Mouse (Mus musculus) lung, postnatal 0 days (tissue): ENCODE measurements around the gene Pard3. TPM values are rescaled to one million over a fixed set of nuclear protein-coding genes. Genes with fewer than 3 reads are reported as not detected.

ENCODE experiments used
- ATAC-seq: fragments of 200-750 bp; cut with Nextera tagmentation; 2 replicates; pipeline ENCODE4 v1.8.0; 2017; ENCODE audit warnings: moderate library complexity
- DNase-seq: peaks from one replicate; pipeline ENCODE4 v3.0.0-alpha.2; 2016; ENCODE audit warnings: low spot score
- H3K27ac ChIP-seq: fragments of 300-500 bp; sonication (generic); 2 replicates; pipeline ENCODE4 v1.5.1; 2014; ENCODE audit warnings: antibody characterized with exemption, mild to moderate bottlenecking, low read length, mixed read lengths
- H3K27me3 ChIP-seq: fragments of 300-500 bp; sonication (generic); replicated peaks from 2 replicates; pipeline ENCODE4 v1.6.1; 2014; ENCODE audit warnings: low read length, mixed read lengths; ENCODE audit not compliant: insufficient read depth
- H3K36me3 ChIP-seq: fragments of 300-500 bp; sonication (generic); 2 replicates; pipeline ENCODE4 v1.6.1; 2014; ENCODE audit warnings: low read length, mixed read lengths; ENCODE audit not compliant: insufficient read depth
- H3K4me1 ChIP-seq: fragments of 300-500 bp; sonication (generic); 2 replicates; pipeline ENCODE4 v1.6.1; 2014; ENCODE audit warnings: antibody characterized with exemption, low read depth, low read length, mixed read lengths; ENCODE audit not compliant: insufficient read depth
- H3K4me2 ChIP-seq: fragments of 300-500 bp; sonication (generic); replicated peaks from 2 replicates; pipeline ENCODE4 v1.6.1; 2014; ENCODE audit warnings: low read depth, mild to moderate bottlenecking, low read length, moderate library complexity, mixed read lengths
- H3K4me3 ChIP-seq: fragments of 300-500 bp; sonication (generic); 2 replicates; pipeline ENCODE4 v1.5.1; 2014; ENCODE audit warnings: low read depth, low read length
- H3K9ac ChIP-seq: fragments of 300-500 bp; sonication (generic); replicated peaks from 2 replicates; pipeline ENCODE4 v1.6.1; 2014; ENCODE audit warnings: low read depth, mild to moderate bottlenecking
- H3K9me3 ChIP-seq: fragments of 300-500 bp; sonication (generic); 2 replicates; pipeline ENCODE4 v1.6.1; 2016; ENCODE audit warnings: low read length, mixed read lengths
- CTCF ChIP-seq: IDR thresholded peaks from 2 replicates; pipeline ENCODE4 v1.5.1; 2016; ENCODE audit warnings: antibody characterized with exemption, mild to moderate bottlenecking
- EP300 ChIP-seq: IDR thresholded peaks from 2 replicates; pipeline ENCODE4 v1.6.1; 2016; ENCODE audit warnings: antibody characterized with exemption, mild to moderate bottlenecking, control low read depth
- WGBS: fragments of 180-500 bp; shearing (Covaris S2); extraction: QIAGEN DNeasy Blood & Tissue Kit; methylation state at CpG from one replicate; pipeline ENCODE4 v1.1.7; 2014; 5-methylcytosine and 5-hydroxymethylcytosine counted together
- polyA plus RNA-seq: library from polyadenylated mRNA; unstranded; fragments of >200 nt; fragmentation: Nextera tagmentation; extraction: Ambion mirVana; gene quantifications from 2 replicates; pipeline ENCODE4 v1.2.1, GENCODE M21; 2015

The Pard3 gene
- polyA plus RNA-seq, 1 experiment from 2014 or later: 13.2 TPM

DNA sequence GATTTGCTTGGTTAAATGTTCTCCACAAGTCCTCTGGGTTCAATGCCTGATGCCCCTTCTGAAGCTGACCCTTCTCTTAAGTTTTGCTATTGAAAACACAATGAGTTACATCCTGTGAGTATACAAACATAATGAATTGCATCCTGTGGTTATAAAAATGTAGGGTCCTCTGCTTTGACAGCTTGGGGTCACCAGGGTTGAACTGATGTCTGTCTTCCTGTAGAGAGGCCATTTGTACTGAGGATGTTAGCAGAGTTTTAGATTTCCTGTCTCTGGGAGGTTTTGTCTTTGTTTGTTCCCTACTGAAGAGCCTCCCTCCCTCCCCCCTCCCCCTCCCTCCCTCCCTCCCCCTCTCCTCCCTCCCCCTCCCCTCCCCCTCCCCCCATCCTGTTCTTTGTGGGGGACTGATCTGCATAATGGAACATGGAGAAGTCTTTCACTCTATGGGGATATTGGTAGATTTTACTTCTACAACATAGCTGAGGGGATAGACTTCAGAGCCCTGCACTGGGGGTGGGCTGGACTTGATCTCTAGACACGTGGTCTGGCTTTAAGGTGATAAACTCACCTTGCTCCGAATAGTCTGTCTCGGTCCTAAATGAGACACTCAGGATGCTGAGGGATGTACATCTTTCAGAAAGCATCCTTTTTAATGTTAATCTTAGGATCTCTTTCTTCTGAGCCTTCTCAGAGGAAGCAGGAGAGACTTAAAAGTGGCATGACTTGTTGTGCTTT, 261.3 kb downstream of the Pard3 start:
- WGBS: 51% methylated on average over 3 of the region's 3 CpGs
- DNase-seq (peak; percentile 36), ATAC-seq (peak; percentile 76)
- H3K4me1 ChIP-seq: no peaks in the 10 kb centered on the region
- no peaks in the 10 kb centered on the region for H3K27me3 ChIP-seq
- TF ChIP-seq CTCF (no peak), EP300 (no peak; the same call in 1 of the 2 replicates)
- H3K4me2 ChIP-seq: no peak overlapping the region
- no peak overlapping the region for H3K9ac ChIP-seq
- no peak overlapping the region for H3K27ac ChIP-seq
- H3K4me3 ChIP-seq: no peak overlapping the region
- H3K9me3 ChIP-seq: no peaks in the 10 kb centered on the region
- no peaks in the 10 kb centered on the region for H3K36me3 ChIP-seq

DNA sequence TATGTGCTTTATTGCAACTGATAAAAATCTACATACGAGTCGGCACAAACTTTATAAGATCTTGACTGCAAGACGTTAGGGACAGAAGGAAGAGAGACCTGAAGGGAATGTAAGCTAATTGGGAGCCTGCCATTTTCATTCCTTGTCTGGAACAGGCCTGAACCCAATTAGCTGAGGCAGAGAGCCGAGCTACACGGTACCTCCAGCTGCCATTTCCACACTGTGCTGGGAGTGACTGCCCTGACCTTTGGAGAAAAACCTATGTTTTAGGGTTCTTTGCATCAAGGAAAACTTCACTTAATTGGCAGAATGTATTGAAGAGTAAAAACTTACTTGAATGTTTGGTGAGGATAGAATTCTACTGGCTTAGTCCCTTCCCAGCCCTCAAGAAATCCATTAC, 262.1 kb downstream of the Pard3 start:
- no peaks in the 10 kb centered on the region for H3K36me3 ChIP-seq
- H3K4me2 ChIP-seq: no peak overlapping the region
- no peaks in the 10 kb centered on the region for H3K27me3 ChIP-seq
- H3K9ac ChIP-seq: no peak overlapping the region
- no peak for ATAC-seq
- H3K9me3 ChIP-seq: no peaks in the 10 kb centered on the region
- H3K4me1 ChIP-seq: no peaks in the 10 kb centered on the region
- DNase-seq: no peak
- TF ChIP-seq EP300 (no peak), CTCF (no peak)
- H3K27ac ChIP-seq: no peak overlapping the region
- WGBS: 51% methylated on average over 5 of the region's 5 CpGs
- H3K4me3 ChIP-seq: no peak overlapping the region

DNA sequence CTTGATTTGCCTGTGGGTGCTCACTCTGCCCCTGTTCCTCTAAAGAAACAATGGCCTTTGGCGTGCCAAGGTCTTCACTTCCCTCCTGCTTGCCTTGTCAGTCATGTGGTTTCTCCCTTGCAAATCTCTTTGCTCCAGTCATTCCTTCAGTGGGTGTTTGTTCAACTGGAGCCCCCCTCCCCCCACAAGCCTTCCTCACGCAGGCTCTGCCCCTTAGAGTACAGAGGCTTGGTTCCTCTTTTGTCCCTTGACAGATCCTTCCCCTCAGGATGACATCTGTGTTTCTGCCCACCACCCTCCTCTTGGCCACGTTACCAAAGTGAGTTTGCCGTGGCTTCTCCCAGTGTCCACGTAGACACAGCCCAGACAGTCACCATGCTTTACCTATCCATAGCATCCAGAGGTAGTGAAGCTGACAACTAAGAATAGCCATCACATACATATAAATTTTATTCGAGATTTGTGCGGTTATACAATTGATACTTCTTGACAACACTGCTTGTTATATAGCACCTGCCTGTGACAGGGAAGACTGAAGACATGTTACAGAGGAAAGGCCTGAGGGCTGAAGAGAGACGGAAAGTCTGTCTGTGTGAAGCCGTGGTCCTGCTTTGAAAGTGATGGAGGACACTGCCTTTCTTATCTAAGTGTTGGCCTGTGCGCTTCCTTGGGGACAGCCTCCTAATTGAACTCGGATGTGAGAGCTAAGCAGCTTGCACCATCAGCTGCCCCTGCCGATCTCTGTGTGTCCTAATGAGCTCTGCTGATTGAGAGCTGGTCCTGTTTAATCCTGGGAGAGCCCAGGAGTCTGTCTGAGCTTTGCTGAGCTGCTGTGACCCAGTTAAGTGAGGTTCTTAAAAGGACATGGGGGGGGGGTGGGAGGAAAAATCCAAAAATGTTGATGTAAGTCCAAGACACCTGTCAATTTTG, 266.8 kb downstream of the Pard3 start:
- Histone ChIP-seq H3K36me3 (no peaks in the 10 kb centered on the region), H3K27ac (no peak overlapping the region), H3K9ac (no peak overlapping the region), H3K4me1 (no peaks in the 10 kb centered on the region), H3K4me2 (no peak overlapping the region), H3K27me3 (no peaks in the 10 kb centered on the region), H3K4me3 (no peak overlapping the region), H3K9me3 (no peaks in the 10 kb centered on the region)
- 49% methylated on average over 12 of the region's 12 CpGs for WGBS
- no peak for DNase-seq
- peak; percentile 35; the same call in 1 of the 2 replicates for ATAC-seq
- TF ChIP-seq EP300 (no peak), CTCF (no peak)

DNA sequence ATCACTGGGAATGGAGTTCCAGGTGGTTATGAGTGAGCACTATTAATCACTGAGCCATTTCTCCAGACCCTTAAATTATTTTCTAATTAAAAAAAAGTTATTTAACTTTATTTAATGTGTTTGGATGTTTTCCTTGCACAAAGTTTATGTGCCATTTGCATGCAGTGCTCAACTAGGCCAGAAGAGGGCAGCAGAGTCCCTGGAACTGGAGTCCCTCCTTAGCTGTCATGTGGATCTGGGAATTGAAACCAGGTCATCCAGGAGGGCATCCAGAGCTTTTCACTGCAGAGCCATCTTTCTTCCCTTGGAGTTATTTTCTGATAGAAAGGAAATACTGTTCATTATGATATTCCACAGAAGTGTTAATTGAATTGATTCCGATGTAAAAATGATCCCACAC, 268.1 kb downstream of the Pard3 start:
- Histone ChIP-seq H3K4me2 (no peak overlapping the region), H3K4me1 (no peaks in the 10 kb centered on the region), H3K4me3 (no peak overlapping the region), H3K9ac (no peak overlapping the region), H3K27ac (no peak overlapping the region), H3K27me3 (no peaks in the 10 kb centered on the region), H3K36me3 (no peaks in the 10 kb centered on the region), H3K9me3 (no peaks in the 10 kb centered on the region)
- TF ChIP-seq EP300 (no peak), CTCF (peak; percentile 84)
- WGBS: 100% methylated on average over 1 of the region's 1 CpGs
- ATAC-seq: no peak
- peak; percentile 19 for DNase-seq

DNA sequence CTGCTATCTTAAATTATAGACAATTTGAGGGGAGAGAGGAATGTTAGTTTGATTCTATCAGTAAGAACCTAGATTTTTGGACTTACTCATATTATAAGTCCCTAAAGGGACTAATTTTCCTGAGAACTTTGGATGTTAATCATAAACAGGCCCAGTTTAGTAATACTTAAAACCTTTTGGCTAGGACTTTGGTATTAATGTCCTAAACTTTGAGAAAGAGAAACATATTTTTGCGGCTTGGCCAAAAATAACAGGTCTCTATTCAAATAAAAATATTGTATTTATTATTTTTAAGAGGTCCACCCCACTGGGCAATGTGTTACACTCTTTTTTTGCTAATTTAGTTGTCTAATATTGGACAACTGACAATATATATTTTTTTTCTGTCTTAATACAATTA, 271.5 kb downstream of the Pard3 start:
- Histone ChIP-seq H3K4me2 (no peak overlapping the region), H3K27ac (no peak overlapping the region), H3K9me3 (no peaks in the 10 kb centered on the region), H3K36me3 (no peaks in the 10 kb centered on the region), H3K4me3 (no peak overlapping the region), H3K27me3 (no peaks in the 10 kb centered on the region), H3K4me1 (no peaks in the 10 kb centered on the region), H3K9ac (no peak overlapping the region)
- ATAC-seq (no peak), DNase-seq (no peak)
- WGBS: 81% methylated on average over 1 of the region's 1 CpGs
- TF ChIP-seq CTCF (no peak), EP300 (no peak)

DNA sequence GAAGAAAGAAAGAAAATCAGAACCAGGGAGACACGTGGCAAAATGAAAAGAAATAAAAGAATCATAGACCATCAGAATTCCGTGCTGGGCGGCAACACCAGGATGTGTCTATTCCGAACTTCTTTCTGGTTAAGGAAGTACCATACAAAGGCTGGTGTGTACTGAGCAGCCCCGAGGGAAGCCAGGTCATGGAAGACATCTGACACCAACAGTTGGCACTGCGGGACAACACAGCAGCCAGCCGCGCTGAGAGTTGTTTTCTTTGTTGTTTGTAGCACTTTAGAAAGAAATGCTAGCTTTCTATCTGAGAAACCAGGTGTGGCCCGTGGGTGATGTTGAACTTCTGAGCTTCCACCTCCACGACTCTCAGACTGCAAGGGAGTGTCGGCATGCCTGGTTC, 274.5 kb downstream of the Pard3 start:
- H3K9ac ChIP-seq: no peak overlapping the region
- no peak overlapping the region for H3K27ac ChIP-seq
- no peak overlapping the region for H3K4me2 ChIP-seq
- no peaks in the 10 kb centered on the region for H3K27me3 ChIP-seq
- no peak overlapping the region for H3K4me3 ChIP-seq
- TF ChIP-seq EP300: no peak
- no peak for TF ChIP-seq CTCF
- no peaks in the 10 kb centered on the region for H3K9me3 ChIP-seq
- H3K36me3 ChIP-seq: no peaks in the 10 kb centered on the region
- ATAC-seq (no peak), DNase-seq (no peak)
- H3K4me1 ChIP-seq: no peaks in the 10 kb centered on the region
- WGBS: 82% methylated on average over 11 of the region's 11 CpGs
